Mouse (Mus musculus): ENCODE results near the gene Adam12. TPM values are rescaled to one million over a fixed set of nuclear protein-coding genes. Genes with fewer than 3 reads are reported as not detected.
A peak's percentile ranks its signal among the peaks of the same experiment; 100 is the strongest.

The Adam12 gene
- polyA plus RNA-seq, 1 experiment from 2014 or later, result 1.2 TPM

GRCm38 (mm10) chr7:133925771-133926170 is 306.2 kb downstream of the Adam12 start:
- H3K36me3 ChIP-seq (replicated peaks), result no peaks in the 10 kb centered on the region
- H3K27me3 ChIP-seq, result no peaks in the 10 kb centered on the region
- 43% methylated on average over 2 of the region's 2 CpGs for WGBS (ENCODE audit: insufficient replicate concordance)
- H3K9ac ChIP-seq, result no peak overlapping the region
- H3K4me1 ChIP-seq (replicated peaks), result no peaks in the 10 kb centered on the region
- H3K27ac ChIP-seq (replicated peaks), result no peak overlapping the region
- no peak for ATAC-seq (ENCODE audit: insufficient read depth)
- no peaks in the 10 kb centered on the region for H3K9me3 ChIP-seq (replicated peaks)
- no peak overlapping the region for H3K4me3 ChIP-seq (replicated peaks)
- H3K4me2 ChIP-seq, result no peak overlapping the region

GRCm38 (mm10) chr7:133923994-133924393 is 308.0 kb downstream of the Adam12 start:
- 0 out of 2 replicates have a peak, but pooled peaks have one; percentile 6 for ATAC-seq (ENCODE audit: insufficient read depth)
- H3K4me3 ChIP-seq (replicated peaks), result no peak overlapping the region
- no peak overlapping the region for H3K9ac ChIP-seq
- H3K9me3 ChIP-seq (replicated peaks), result no peaks in the 10 kb centered on the region
- no peaks in the 10 kb centered on the region for H3K36me3 ChIP-seq (replicated peaks)
- WGBS (ENCODE audit: insufficient replicate concordance), result 35% methylated on average over 6 of the region's 6 CpGs
- H3K4me1 ChIP-seq (replicated peaks), result no peaks in the 10 kb centered on the region
- H3K27me3 ChIP-seq, result no peaks in the 10 kb centered on the region
- H3K27ac ChIP-seq (replicated peaks), result no peak overlapping the region
- H3K4me2 ChIP-seq, result no peak overlapping the region

- Histone ChIP-seq H3K4me2 (no peak overlapping the region), H3K27ac (replicated peaks) (no peak overlapping the region), H3K27me3 (no peaks in the 10 kb centered on the region), H3K4me1 (replicated peaks) (no peaks in the 10 kb centered on the region), H3K9ac (no peak overlapping the region), H3K4me3 (replicated peaks) (no peak overlapping the region), H3K9me3 (replicated peaks) (no peaks in the 10 kb centered on the region), H3K36me3 (replicated peaks) (no peaks in the 10 kb centered on the region)
- no peak for ATAC-seq (ENCODE audit: insufficient read depth)
- WGBS (ENCODE audit: insufficient replicate concordance), result 73% methylated on average over 4 of the region's 4 CpGs
Measured at GRCm38 (mm10) chr7:133921291-133921690, 310.7 kb downstream of the Adam12 start.

- H3K9ac ChIP-seq, result no peak overlapping the region
- no peaks in the 10 kb centered on the region for H3K9me3 ChIP-seq (replicated peaks)
- no peak overlapping the region for H3K27ac ChIP-seq (replicated peaks)
- ATAC-seq (ENCODE audit: insufficient read depth), result no peak
- WGBS (ENCODE audit: insufficient replicate concordance), result 49% methylated on average over 7 of the region's 7 CpGs
- no peak overlapping the region for H3K4me2 ChIP-seq
- no peaks in the 10 kb centered on the region for H3K27me3 ChIP-seq
- no peak overlapping the region for H3K4me3 ChIP-seq (replicated peaks)
- H3K36me3 ChIP-seq (replicated peaks), result no peaks in the 10 kb centered on the region
- no peaks in the 10 kb centered on the region for H3K4me1 ChIP-seq (replicated peaks)
Measured at GRCm38 (mm10) chr7:133920724-133921123, 311.2 kb downstream of the Adam12 start.

GRCm38 (mm10) chr7:133919918-133920317 is 312.0 kb downstream of the Adam12 start:
- H3K9ac ChIP-seq, result no peak overlapping the region
- H3K36me3 ChIP-seq (replicated peaks), result no peaks in the 10 kb centered on the region
- WGBS (ENCODE audit: insufficient replicate concordance), result 59% methylated on average over 5 of the region's 5 CpGs
- H3K27ac ChIP-seq (replicated peaks), result no peak overlapping the region
- H3K4me1 ChIP-seq (replicated peaks), result no peaks in the 10 kb centered on the region
- ATAC-seq (ENCODE audit: insufficient read depth), result no peak
- H3K4me3 ChIP-seq (replicated peaks), result no peak overlapping the region
- no peaks in the 10 kb centered on the region for H3K27me3 ChIP-seq
- H3K4me2 ChIP-seq, result no peak overlapping the region
- no peaks in the 10 kb centered on the region for H3K9me3 ChIP-seq (replicated peaks)

- no peak overlapping the region for H3K27ac ChIP-seq (replicated peaks)
- 54% methylated on average over 5 of the region's 5 CpGs for WGBS (ENCODE audit: insufficient replicate concordance)
- H3K9me3 ChIP-seq (replicated peaks), result no peaks in the 10 kb centered on the region
- H3K4me1 ChIP-seq (replicated peaks), result no peaks in the 10 kb centered on the region
- ATAC-seq (ENCODE audit: insufficient read depth), result no peak
- H3K36me3 ChIP-seq (replicated peaks), result no peaks in the 10 kb centered on the region
- no peak overlapping the region for H3K9ac ChIP-seq
- H3K27me3 ChIP-seq, result no peaks in the 10 kb centered on the region
- H3K4me3 ChIP-seq (replicated peaks), result no peak overlapping the region
- no peak overlapping the region for H3K4me2 ChIP-seq
Measured at GRCm38 (mm10) chr7:133919306-133919705, 312.6 kb downstream of the Adam12 start.

GRCm38 (mm10) chr7:133916230-133916629 is 315.7 kb downstream of the Adam12 start:
- WGBS (ENCODE audit: insufficient replicate concordance), result 35% methylated on average over 9 of the region's 9 CpGs
- no peaks in the 10 kb centered on the region for H3K4me1 ChIP-seq (replicated peaks)
- H3K9ac ChIP-seq, result no peak overlapping the region
- no peaks in the 10 kb centered on the region for H3K27me3 ChIP-seq
- H3K27ac ChIP-seq (replicated peaks), result no peak overlapping the region
- H3K36me3 ChIP-seq (replicated peaks), result no peaks in the 10 kb centered on the region
- ATAC-seq (ENCODE audit: insufficient read depth), result no peak
- H3K4me3 ChIP-seq (replicated peaks), result no peak overlapping the region
- H3K4me2 ChIP-seq, result no peak overlapping the region
- H3K9me3 ChIP-seq (replicated peaks), result no peaks in the 10 kb centered on the region

- no peak overlapping the region for H3K27ac ChIP-seq (replicated peaks)
- WGBS (ENCODE audit: insufficient replicate concordance), result 59% methylated on average over 3 of the region's 3 CpGs
- H3K4me1 ChIP-seq (replicated peaks), result no peaks in the 10 kb centered on the region
- H3K9me3 ChIP-seq (replicated peaks), result no peaks in the 10 kb centered on the region
- ATAC-seq (ENCODE audit: insufficient read depth), result no peak
- no peak overlapping the region for H3K4me3 ChIP-seq (replicated peaks)
- H3K27me3 ChIP-seq, result no peaks in the 10 kb centered on the region
- H3K4me2 ChIP-seq, result no peak overlapping the region
- H3K9ac ChIP-seq, result no peak overlapping the region
- H3K36me3 ChIP-seq (replicated peaks), result no peaks in the 10 kb centered on the region
Measured at GRCm38 (mm10) chr7:133911881-133912280, 320.1 kb downstream of the Adam12 start.

GRCm38 (mm10) chr7:133909833-133910375 is 322.0 kb downstream of the Adam12 start:
- Histone ChIP-seq H3K4me2 (no peak overlapping the region), H3K9me3 (replicated peaks) (no peaks in the 10 kb centered on the region), H3K9ac (no peak overlapping the region), H3K27ac (replicated peaks) (no peak overlapping the region), H3K36me3 (replicated peaks) (no peaks in the 10 kb centered on the region), H3K4me3 (replicated peaks) (no peak overlapping the region), H3K4me1 (replicated peaks) (no peaks in the 10 kb centered on the region), H3K27me3 (no peaks in the 10 kb centered on the region)
- ATAC-seq (ENCODE audit: insufficient read depth), result no peak
- 58% methylated on average over 7 of the region's 7 CpGs for WGBS (ENCODE audit: insufficient replicate concordance)

- H3K27ac ChIP-seq (replicated peaks), result no peak overlapping the region
- no peaks in the 10 kb centered on the region for H3K4me1 ChIP-seq (replicated peaks)
- no peak overlapping the region for H3K9ac ChIP-seq
- H3K9me3 ChIP-seq (replicated peaks), result no peaks in the 10 kb centered on the region
- 68% methylated on average over 4 of the region's 4 CpGs for WGBS (ENCODE audit: insufficient replicate concordance)
- no peaks in the 10 kb centered on the region for H3K36me3 ChIP-seq (replicated peaks)
- H3K27me3 ChIP-seq, result no peaks in the 10 kb centered on the region
- no peak overlapping the region for H3K4me3 ChIP-seq (replicated peaks)
- no peak for ATAC-seq (ENCODE audit: insufficient read depth)
- H3K4me2 ChIP-seq, result no peak overlapping the region
Measured at GRCm38 (mm10) chr7:133908966-133909365, 323.0 kb downstream of the Adam12 start.

- no peak overlapping the region for H3K4me3 ChIP-seq (replicated peaks)
- WGBS (ENCODE audit: insufficient replicate concordance), result 42% methylated on average over 4 of the region's 4 CpGs
- no peaks in the 10 kb centered on the region for H3K4me1 ChIP-seq (replicated peaks)
- H3K27ac ChIP-seq (replicated peaks), result no peak overlapping the region
- no peak overlapping the region for H3K9ac ChIP-seq
- H3K4me2 ChIP-seq, result no peak overlapping the region
- ATAC-seq (ENCODE audit: insufficient read depth), result no peak
- H3K27me3 ChIP-seq, result no peaks in the 10 kb centered on the region
- no peaks in the 10 kb centered on the region for H3K36me3 ChIP-seq (replicated peaks)
- H3K9me3 ChIP-seq (replicated peaks), result no peaks in the 10 kb centered on the region
Measured at GRCm38 (mm10) chr7:133899391-133899790, 332.6 kb downstream of the Adam12 start.

GRCm38 (mm10) chr7:133891796-133892195 is 340.1 kb downstream of the Adam12 start:
- no peak for ATAC-seq (ENCODE audit: insufficient read depth)
- H3K27me3 ChIP-seq, result no peaks in the 10 kb centered on the region
- no peaks in the 10 kb centered on the region for H3K36me3 ChIP-seq (replicated peaks)
- H3K9ac ChIP-seq, result no peak overlapping the region
- no peaks in the 10 kb centered on the region for H3K4me1 ChIP-seq (replicated peaks)
- no peak overlapping the region for H3K4me3 ChIP-seq (replicated peaks)
- 50% methylated on average over 4 of the region's 4 CpGs for WGBS (ENCODE audit: insufficient replicate concordance)
- no peak overlapping the region for H3K4me2 ChIP-seq
- H3K9me3 ChIP-seq (replicated peaks), result no peaks in the 10 kb centered on the region
- H3K27ac ChIP-seq (replicated peaks), result no peak overlapping the region
